Mouse (Mus musculus) MEL (cell line): ENCODE data around the gene Sh2d6.

Source experiments
- CHD2 ChIP-seq: IDR thresholded peaks from 2 replicates; pipeline ENCODE4 v1.6.1; 2011; ENCODE audit warnings: low read length, improper control_type of control experiment
- CTCF ChIP-seq, 3 experiments: IDR thresholded peaks in 2 of 3; conservative IDR thresholded peaks in 1 of 3; 2 replicates each; pipeline ENCODE4 v1.5.1; 2011 to 2012; ENCODE audit warnings: low read length in 3 of 3, low read depth in 2 of 3, mild to moderate bottlenecking in 2 of 3, improper control_type of control experiment in 1 of 3, inconsistent platforms in 1 of 3, mixed read lengths in 1 of 3, moderate library complexity in 1 of 3; ENCODE audit not compliant: control insufficient read depth in 1 of 3, insufficient read depth in 1 of 3, poor library complexity in 1 of 3, severe bottlenecking in 1 of 3
- E2F4 ChIP-seq: IDR thresholded peaks from 2 replicates; pipeline ENCODE4 v1.6.1; 2011; ENCODE audit warnings: low read depth, low read length, improper control_type of control experiment, borderline replicate concordance
- GABPA ChIP-seq: IDR thresholded peaks from 2 replicates; pipeline ENCODE4 v1.6.1; 2012; ENCODE audit warnings: low read depth, mild to moderate bottlenecking, inconsistent platforms, low read length, improper control_type of control experiment, moderate library complexity
- HCFC1 ChIP-seq: IDR thresholded peaks from 2 replicates; pipeline ENCODE4 v1.6.1; 2012; ENCODE audit warnings: low read depth, mild to moderate bottlenecking, inconsistent platforms, low read length, improper control_type of control experiment, moderate library complexity
- MAX ChIP-seq: IDR thresholded peaks from 2 replicates; pipeline ENCODE4 v1.6.1; 2011; ENCODE audit warnings: low read length, improper control_type of control experiment
- MXI1 ChIP-seq: IDR thresholded peaks from 2 replicates; pipeline ENCODE4 v1.6.1; 2011; ENCODE audit warnings: mild to moderate bottlenecking, low read depth, low read length, improper control_type of control experiment
- MYB ChIP-seq: IDR thresholded peaks from 2 replicates; pipeline ENCODE4 v1.6.1; 2011; ENCODE audit warnings: mild to moderate bottlenecking, low read depth, low read length, improper control_type of control experiment
- NELFE ChIP-seq: IDR thresholded peaks from 2 replicates; pipeline ENCODE4 v1.6.1; 2011; ENCODE audit warnings: low read depth, low read length, improper control_type of control experiment
- POLR2A ChIP-seq, 2 experiments: IDR thresholded peaks; 2 replicates each; pipeline ENCODE4 v1.6.1; 2011 to 2012; ENCODE audit warnings: low read length in 2 of 2, mild to moderate bottlenecking in 2 of 2, control low read depth in 1 of 2, improper control_type of control experiment in 1 of 2, low read depth in 1 of 2, moderate library complexity in 1 of 2; ENCODE audit not compliant: control insufficient read depth in 1 of 2, insufficient read depth in 1 of 2, poor library complexity in 1 of 2
- SIN3A ChIP-seq: IDR thresholded peaks from 2 replicates; pipeline ENCODE4 v1.6.1; 2012; ENCODE audit warnings: low read length, improper control_type of control experiment, inconsistent platforms
- TAL1 ChIP-seq: IDR thresholded peaks from 2 replicates; pipeline ENCODE4 v1.6.1; 2012; ENCODE audit warnings: mild to moderate bottlenecking, inconsistent platforms, low read length, moderate library complexity, mixed read lengths
- TCF12 ChIP-seq: IDR thresholded peaks from 2 replicates; pipeline ENCODE4 v1.6.1; 2014; ENCODE audit warnings: low read depth, mild to moderate bottlenecking, inconsistent platforms, low read length, improper control_type of control experiment, moderate library complexity
- ZNF384 ChIP-seq: IDR thresholded peaks from 2 replicates; pipeline ENCODE4 v1.6.1; 2012; ENCODE audit warnings: low read depth, mild to moderate bottlenecking, inconsistent platforms, low read length, improper control_type of control experiment

DNA sequence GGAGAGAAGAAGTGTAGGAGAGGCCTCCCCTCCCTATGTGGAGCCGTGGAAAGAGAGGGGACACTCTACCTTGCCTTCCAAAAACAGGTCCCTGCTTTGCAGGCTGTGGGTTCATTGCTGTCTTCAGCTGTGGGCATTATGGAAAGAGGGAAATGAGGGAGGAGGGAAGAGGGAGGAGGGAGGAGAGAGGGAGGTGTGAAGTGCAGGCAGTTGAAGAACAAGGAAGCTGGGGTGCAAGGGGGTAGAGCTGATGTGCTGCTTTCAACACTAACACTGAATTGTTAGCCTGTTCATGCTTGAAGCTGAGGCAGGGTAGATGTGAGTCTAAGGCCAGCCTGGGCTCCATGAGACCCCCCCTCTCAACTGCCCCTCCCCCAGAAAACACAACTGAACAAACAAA is 2.7 kb downstream of the Sh2d6 start:
- TF ChIP-seq POLR2A (IDR thresholded peaks at IDR 0.05; ENCODE audit: control insufficient read depth in 1 of 2, insufficient read depth in 1 of 2, low read depth in 1 of 2, low read length in 2 of 2, poor library complexity in 1 of 2): no peak
- no peak for TF ChIP-seq CHD2
- no peak for TF ChIP-seq ZNF384
- TF ChIP-seq MYB: no peak
- TF ChIP-seq HCFC1: no peak
- no peak for TF ChIP-seq CTCF (IDR thresholded peaks at IDR 0.05 in 2 of 3, conservative IDR thresholded peaks at IDR 0.05 in 1 of 3; ENCODE audit: control insufficient read depth in 1 of 3, insufficient read depth in 1 of 3, low read depth in 2 of 3, low read length in 3 of 3, poor library complexity in 1 of 3, severe bottlenecking in 1 of 3)
- TF ChIP-seq E2F4: no peak
- TF ChIP-seq GABPA: no peak
- no peak for TF ChIP-seq SIN3A
- TF ChIP-seq TAL1: no peak
- TF ChIP-seq NELFE: no peak
- TF ChIP-seq MAX: no peak
- TF ChIP-seq MXI1: no peak
- TF ChIP-seq TCF12: no peak
